Mouse (Mus musculus) thymus, adult 18-20 months (tissue): ENCODE data around the gene Tbc1d2b.

Experiments used
- DNase-seq, 2 experiments: peaks; one replicate each; pipeline ENCODE4 v3.0.0; 2022; ENCODE audit warnings: mixed read lengths in 2 of 2

Gene Tbc1d2b

GRCm38 (mm10) chr9:90201541-90201940, 69.1 kb downstream of the Tbc1d2b start:
- no peak for DNase-seq

- no peak for DNase-seq
These were observed 69.5 kb downstream of the Tbc1d2b start for GRCm38 (mm10) chr9:90201096-90201495.

DNA sequence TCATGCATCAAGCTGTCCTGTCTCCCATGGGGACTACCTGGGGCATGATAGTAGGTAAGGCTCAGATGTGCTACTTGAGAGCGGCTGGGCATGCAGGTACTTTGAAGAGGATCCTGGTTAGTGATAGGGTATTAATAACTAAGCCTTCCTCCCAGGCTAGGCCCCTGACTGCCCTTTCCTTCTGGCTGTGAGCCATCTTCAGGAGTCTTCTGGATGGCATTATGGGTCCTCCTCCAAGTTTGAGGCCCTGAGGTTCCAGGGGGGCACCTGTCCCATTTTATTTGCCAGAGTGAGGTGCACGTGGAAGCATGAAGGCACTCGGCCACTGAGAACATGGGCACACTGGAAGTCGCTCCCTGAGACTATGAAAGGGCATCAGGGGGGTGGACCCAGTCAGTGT, 70.1 kb downstream of the Tbc1d2b start:
- no peak for DNase-seq

DNA sequence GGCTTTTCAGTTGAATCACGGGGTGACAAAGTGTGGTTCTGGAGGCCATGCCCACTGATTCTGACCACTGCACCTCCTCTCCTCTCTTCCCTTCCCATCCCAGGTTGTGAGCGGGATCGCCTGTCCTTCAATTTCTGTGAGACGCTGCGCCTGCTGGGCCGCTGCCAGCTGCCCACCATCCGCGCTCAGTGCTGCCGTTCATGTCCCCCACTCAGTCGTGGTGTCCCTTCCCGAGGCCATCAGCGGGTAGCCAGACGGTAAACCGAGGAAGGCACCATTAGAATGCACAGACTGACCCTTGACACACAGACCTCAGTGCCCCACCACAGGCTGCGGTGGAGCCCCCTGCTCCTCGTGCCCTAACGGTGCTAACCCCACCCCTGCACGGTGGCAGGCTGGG, 71.0 kb downstream of the Tbc1d2b start:
- DNase-seq, result no peak

- no peak for DNase-seq
These were observed 71.8 kb downstream of the Tbc1d2b start for GRCm38 (mm10) chr9:90198531-90199449.

- no peak for DNase-seq
These were observed 72.7 kb downstream of the Tbc1d2b start for GRCm38 (mm10) chr9:90197866-90198383.

GRCm38 (mm10) chr9:90197116-90197665, 73.4 kb downstream of the Tbc1d2b start:
- DNase-seq, result no peak

- no peak for DNase-seq
These were observed 74.3 kb downstream of the Tbc1d2b start for GRCm38 (mm10) chr9:90196262-90196661.

DNA sequence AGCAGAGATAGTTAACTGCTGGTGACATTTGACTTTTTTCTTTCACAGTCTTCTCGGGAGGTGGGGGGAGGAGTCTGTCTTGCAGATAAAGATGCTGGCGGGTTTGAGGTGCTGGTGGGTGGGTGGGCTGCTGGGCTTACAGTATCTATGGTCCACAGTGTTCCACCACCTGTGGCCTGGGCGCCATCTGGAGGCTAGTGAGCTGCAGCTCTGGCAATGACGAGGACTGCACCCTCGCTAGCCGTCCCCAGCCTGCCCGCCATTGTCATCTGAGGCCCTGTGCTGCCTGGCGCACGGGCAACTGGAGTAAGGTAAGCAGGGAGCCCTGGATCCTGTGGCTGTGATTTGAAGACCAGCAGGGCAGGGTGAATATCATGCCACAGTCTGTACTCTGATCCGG, 75.6 kb downstream of the Tbc1d2b start:
- no peak for DNase-seq

DNA sequence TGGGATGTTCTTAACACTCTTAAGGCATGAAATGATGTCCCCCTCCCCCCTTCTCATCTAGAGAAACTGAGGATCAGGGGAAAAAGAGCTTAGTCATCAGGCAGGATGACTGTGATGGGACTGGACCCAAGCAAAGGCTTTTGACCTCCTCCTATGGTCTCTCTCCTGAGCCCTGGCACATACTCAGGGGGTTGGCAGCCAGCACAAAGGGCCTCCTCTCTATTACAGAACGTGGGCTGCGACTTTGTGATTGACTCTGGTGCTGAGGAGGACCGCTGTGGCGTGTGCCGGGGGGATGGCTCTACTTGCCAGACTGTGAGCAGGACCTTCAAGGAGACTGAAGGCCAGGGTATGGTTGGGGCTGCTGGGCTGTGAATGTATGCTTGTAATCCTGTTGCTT, 81.2 kb downstream of the Tbc1d2b start:
- DNase-seq, result no peak

DNA sequence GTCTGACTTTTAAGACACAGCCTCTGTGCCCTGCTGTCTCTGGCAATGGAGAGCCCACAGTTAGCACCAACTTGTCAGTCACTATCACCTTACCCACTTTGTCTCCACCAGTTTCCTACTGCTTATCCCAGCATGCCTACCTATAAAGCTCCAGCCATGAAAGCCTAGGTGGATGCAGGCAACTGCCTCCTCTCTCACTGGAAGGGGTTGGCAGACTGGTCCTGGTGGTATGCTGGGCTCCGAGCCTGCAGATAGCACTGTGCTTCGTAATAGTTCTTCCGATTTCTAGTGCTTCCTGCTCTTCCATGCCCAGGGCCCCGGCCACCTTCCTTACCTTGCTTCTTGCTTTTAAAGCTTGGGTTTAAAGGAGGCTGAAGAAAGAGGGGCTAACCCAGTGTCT, 81.7 kb downstream of the Tbc1d2b start:
- no peak for DNase-seq

DNA sequence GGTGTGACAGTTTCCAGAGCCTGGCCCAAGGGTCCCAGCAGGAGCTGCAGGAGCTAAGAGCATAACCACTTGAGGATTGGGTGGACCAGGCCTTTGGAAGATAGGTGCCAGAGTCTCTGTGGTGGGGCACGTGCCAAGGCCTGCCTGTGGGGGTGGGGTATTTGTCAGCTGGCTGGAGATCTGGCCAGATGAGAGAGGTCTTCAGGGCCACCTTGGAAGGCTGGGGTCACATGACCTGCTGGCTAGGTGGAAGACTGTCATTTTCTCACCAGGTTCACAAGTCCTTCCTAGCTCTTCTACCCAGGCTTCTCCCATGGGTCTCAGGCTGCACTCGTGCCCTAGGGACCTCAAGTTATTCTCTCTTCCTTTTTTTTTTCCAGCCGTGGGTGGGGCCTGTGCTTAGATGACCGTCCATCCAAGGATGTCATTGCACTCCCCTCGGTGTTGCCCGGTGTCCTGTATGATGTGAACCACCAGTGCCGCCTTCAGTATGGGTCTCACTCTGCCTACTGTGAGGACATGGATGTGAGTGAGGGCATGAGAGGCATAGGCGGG, 85.2 kb downstream of the Tbc1d2b start:
- DNase-seq, result no peak

GRCm38 (mm10) chr9:90184116-90184515, 86.5 kb downstream of the Tbc1d2b start:
- DNase-seq, result no peak

DNA sequence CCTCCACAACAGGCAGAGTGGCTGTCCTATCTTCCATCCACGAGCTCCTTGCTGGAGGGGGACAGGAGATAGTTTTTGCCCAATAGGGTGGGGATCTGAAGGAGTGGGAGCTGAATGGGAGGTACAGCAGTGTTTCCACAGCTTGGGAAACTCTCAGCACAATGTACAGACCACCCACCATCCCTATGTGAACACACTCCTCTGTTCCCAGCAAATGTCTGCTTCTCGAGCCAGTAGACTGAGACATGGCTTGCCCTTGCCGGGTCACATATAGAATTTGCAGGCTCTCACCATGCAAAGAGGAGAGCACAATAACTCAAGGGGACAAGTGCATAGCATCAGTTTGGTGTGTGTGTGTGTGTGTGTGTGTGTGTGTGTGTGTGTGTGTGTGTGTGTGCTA, 87.1 kb downstream of the Tbc1d2b start:
- DNase-seq, result no peak

DNA sequence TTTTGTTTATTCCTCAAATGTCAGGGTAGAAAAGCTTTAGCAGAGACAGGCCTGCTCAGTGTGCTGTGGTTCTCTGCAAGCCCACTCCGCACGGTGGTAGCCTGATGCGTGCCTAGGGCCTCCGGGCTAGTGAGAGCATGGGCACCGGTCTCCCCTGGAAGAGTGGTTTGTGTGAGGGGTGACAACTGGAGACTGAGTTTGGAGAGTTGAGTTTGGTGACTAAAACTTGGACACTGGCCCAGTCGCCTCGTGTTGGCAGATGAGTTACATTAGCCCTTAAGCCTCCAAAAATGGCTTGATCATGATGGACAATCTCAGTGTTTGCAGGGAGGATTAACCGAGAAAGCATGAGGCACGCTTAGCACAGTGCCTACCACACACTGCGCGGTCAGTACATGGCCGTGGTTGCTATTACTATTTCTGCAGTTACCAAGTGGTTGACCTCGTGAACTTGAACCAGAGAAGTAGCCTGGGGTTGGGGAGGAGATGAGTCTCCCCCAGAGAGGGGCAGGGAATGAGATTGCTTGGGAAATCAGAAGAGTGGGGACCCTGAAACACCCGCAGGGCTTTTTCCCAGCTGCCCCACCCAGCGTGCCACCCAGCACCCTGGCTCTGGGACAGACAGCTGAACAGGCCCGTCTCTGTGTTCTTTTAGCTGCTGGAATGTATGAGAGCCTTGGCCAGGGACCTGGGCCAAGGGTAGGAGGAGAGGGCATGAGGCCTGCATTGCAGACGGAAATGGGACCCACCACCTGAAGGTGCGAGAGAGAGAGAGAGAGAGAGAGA, 87.8 kb downstream of the Tbc1d2b start:
- DNase-seq, result no peak

DNA sequence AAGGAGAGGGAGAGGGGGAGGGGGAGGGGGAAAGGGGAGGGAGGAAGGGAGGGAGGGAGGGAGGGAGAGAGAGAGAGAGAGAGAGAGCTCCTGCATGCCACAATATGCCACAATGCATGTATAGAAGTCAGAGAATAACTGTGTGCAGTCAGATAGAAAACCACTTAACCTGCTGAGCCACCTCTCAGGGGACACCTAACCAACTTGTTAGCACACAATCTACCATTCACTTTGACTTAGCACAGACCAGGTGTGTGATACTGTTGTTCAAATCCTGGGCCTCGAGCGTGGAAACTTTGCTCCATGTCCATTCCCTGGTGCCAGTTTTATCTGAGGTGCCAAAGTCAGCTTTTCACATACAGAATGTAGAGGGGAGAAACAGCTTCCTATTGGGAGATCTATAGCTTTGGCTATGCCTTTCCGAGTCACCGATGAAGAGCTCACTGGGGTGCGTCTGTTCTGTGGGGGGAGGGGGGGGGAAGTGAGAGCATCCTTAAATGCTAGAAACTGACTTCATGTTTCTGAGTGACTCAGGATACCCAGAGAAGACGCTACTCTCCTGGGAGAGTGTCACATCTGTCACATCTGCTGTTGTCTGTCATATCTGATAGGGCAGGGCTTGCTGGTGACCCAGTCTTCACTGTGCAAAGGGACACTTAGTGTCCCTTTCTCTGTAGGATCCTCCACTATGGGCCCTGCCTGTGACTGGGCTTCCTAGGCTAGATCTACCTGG, 88.8 kb downstream of the Tbc1d2b start:
- DNase-seq, result no peak

DNA sequence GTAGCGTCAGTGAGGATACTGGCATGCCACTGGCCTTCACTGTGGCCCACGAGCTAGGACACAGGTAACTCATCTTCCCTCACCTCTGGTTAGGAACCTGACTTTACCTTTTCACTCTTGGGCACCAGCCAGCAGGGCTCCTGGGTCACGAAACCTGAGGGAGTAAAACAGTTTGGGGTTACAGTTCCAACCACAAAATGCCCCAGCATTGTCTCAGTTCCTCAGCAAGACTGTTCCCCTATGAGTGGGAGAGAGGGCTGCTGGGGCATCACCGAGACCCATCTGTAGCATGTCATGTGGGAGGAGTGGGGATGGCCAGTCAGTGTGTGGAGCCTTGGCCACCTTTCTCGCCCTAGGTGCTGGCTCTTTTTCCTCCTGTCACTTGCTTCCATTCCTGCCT, 91.2 kb downstream of the Tbc1d2b start:
- no peak for DNase-seq

DNA sequence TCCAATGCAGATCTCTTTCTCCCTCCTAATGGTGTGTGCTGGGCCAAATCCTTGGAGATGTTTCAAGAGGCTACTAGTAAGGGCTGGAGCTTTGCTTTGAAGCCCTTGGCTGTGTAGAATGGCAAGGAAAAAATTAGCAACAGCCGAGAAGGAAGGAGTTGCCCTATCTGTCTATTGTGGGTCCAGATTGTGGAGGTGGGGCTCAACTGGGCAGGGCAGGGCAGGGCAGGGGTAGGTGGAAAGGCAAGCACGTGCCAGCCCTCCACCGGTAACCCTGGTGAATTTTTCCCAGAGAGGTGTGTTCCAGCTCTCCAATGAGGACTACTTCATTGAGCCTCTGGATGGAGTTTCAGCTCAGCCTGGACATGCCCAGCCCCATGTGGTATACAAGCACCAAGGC, 97.3 kb downstream of the Tbc1d2b start:
- no peak for DNase-seq

- no peak for DNase-seq
These were observed 97.9 kb downstream of the Tbc1d2b start for GRCm38 (mm10) chr9:90172528-90173321.

GRCm38 (mm10) chr9:90171421-90171820, 99.2 kb downstream of the Tbc1d2b start:
- DNase-seq, result no peak

DNA sequence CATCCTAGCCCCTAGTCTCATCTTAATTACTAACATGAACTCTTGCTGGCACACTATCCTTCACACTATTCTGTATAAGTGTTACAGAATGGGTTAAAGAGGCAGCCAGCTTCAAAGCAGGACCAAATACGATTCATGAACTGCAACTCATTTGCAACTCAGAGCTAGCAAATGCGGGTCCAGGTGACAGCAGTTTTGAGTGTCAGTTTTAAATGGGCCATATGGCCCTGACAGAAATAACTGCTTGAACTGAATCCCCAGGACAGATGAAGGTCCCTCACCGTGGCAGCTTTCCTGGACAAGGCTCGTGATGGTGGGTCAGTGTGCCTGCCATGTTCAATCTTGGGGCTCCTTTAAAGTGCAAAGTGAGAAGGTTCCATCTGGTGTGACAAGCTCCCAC, 100.6 kb downstream of the Tbc1d2b start:
- no peak for DNase-seq

GRCm38 (mm10) chr9:90166615-90167014, 104.0 kb downstream of the Tbc1d2b start:
- no peak for DNase-seq
